Mouse (Mus musculus) liver, embryonic 11.5 days (tissue): ENCODE measurements at regions not wholly inside any gene's neighbourhood (a gene's known extent, or its start where the extent isn't known, plus 50 kb on each side); places are given as distances from the start of the nearest gene placed in this dataset.
A peak's percentile ranks its signal among the peaks of the same experiment; 100 is the strongest.
"Not testable (repeated sequence)": the region's sequence is repeated elsewhere in the genome, so short reads cannot be mapped to it uniquely, and the experiment has no call there.

Experiments used
- ATAC-seq: fragments of 200-750 bp; cut with Nextera tagmentation; replicated peaks from 2 replicates; pipeline ENCODE4 v1.8.0; 2017; ENCODE audit warnings: moderate number of reproducible peaks, mild to moderate bottlenecking, moderate TSS enrichment, moderate library complexity; ENCODE audit not compliant: low FRiP score
- DNase-seq: peaks from one replicate; pipeline ENCODE4 v3.0.0-alpha.2; 2017; ENCODE audit warnings: low spot score
- H3K27ac ChIP-seq: fragments of 300-500 bp; sonication (generic); 2 replicates; pipeline ENCODE4 v1.5.1; 2014; ENCODE audit warnings: mild to moderate bottlenecking, low read depth, low read length, control low read depth
- H3K27me3 ChIP-seq: fragments of 300-500 bp; sonication (generic); replicated peaks from 2 replicates; pipeline ENCODE4 v1.6.1; 2014; ENCODE audit warnings: low read length, mixed read lengths; ENCODE audit not compliant: control insufficient read depth, insufficient read depth
- H3K36me3 ChIP-seq: fragments of 300-500 bp; sonication (generic); 2 replicates; pipeline ENCODE4 v1.6.1; 2014; ENCODE audit warnings: mild to moderate bottlenecking, low read length, moderate library complexity, mixed read lengths; ENCODE audit not compliant: control insufficient read depth, insufficient read depth
- H3K4me1 ChIP-seq: fragments of 300-500 bp; sonication (generic); replicated peaks from 2 replicates; pipeline ENCODE4 v1.6.1; 2014; ENCODE audit warnings: low read length, mixed read lengths; ENCODE audit not compliant: control insufficient read depth, insufficient read depth
- H3K4me2 ChIP-seq: fragments of 300-500 bp; sonication (generic); 2 replicates; pipeline ENCODE4 v1.6.1; 2014; ENCODE audit warnings: mild to moderate bottlenecking, control low read depth, moderate library complexity
- H3K4me3 ChIP-seq: fragments of 300-500 bp; sonication (generic); 2 replicates; pipeline ENCODE4 v1.5.1; 2014; ENCODE audit warnings: low read depth, low read length, control low read depth
- H3K9ac ChIP-seq: fragments of 300-500 bp; sonication (generic); 2 replicates; pipeline ENCODE4 v1.6.1; 2014; ENCODE audit warnings: low read depth, low read length, control low read depth
- H3K9me3 ChIP-seq: fragments of 300-500 bp; sonication (generic); 2 replicates; pipeline ENCODE4 v1.6.1; 2016; ENCODE audit warnings: low read length, inconsistent platforms, mixed read lengths; ENCODE audit not compliant: control insufficient read depth
- WGBS: fragments of 180-500 bp; shearing (Covaris S2); extraction: QIAGEN DNeasy Blood & Tissue Kit; methylation state at CpG from one replicate; pipeline ENCODE4 v1.1.7; 2014; 5-methylcytosine and 5-hydroxymethylcytosine counted together

GRCm38 (mm10) chr5:76081379-76081778 lies 58.7 kb upstream of the Srd5a3 start:
- H3K36me3 ChIP-seq, ATAC-seq, H3K4me1 ChIP-seq, H3K9me3 ChIP-seq, H3K9ac ChIP-seq, H3K4me2 ChIP-seq, H3K27me3 ChIP-seq, H3K27ac ChIP-seq, DNase-seq, H3K4me3 ChIP-seq: not testable (repeated sequence)
- WGBS = 90% methylated on average over 2 of the region's 2 CpGs

DNA sequence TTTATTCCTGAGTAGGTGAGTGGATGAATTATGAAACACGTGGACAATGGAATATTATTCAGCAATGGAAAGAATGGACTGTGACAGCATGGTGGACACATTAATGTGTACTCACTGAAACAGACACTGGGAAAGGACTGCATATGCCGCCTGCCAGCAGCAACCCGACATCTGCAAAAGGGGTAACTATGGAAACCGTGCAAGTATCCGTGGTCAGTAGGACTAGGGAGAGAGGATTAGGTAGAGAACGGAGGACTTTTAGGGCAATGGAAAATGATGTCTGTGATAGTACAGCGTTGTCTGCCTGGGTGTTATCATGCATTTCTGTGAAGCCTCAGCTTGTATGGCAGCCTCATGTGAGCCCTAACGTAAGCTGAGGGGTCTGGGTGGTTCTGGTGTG lies 59.6 kb upstream of the Srd5a3 start:
- WGBS = 86% methylated on average over 8 of the region's 8 CpGs
- H3K27ac ChIP-seq = no peak overlapping the region
- no peak overlapping the region for H3K4me2 ChIP-seq
- no peaks in the 10 kb centered on the region for H3K36me3 ChIP-seq
- DNase-seq = no peak
- H3K27me3 ChIP-seq = no peaks in the 10 kb centered on the region
- H3K9ac ChIP-seq = no peak overlapping the region
- no peaks in the 10 kb centered on the region for H3K9me3 ChIP-seq
- no peak for ATAC-seq
- peaks cover 3% of the 10 kb centered on the region for H3K4me1 ChIP-seq
- H3K4me3 ChIP-seq = no peak overlapping the region

GRCm38 (mm10) chr5:76079204-76080025 lies 60.7 kb upstream of the Srd5a3 start:
- Histone ChIP-seq H3K4me1 (peaks cover 3% of the 10 kb centered on the region), H3K9ac (no peak overlapping the region), H3K4me2 (no peak overlapping the region; the same call in 1 of the 2 replicates), H3K27me3 (no peaks in the 10 kb centered on the region), H3K36me3 (no peaks in the 10 kb centered on the region), H3K4me3 (no peak overlapping the region), H3K9me3 (no peaks in the 10 kb centered on the region), H3K27ac (peak overlapping the region; percentile 19; the same call in 1 of the 2 replicates)
- WGBS = 46% methylated on average over 11 of the region's 11 CpGs
- DNase-seq (no peak), ATAC-seq (peak; percentile 66)

DNA sequence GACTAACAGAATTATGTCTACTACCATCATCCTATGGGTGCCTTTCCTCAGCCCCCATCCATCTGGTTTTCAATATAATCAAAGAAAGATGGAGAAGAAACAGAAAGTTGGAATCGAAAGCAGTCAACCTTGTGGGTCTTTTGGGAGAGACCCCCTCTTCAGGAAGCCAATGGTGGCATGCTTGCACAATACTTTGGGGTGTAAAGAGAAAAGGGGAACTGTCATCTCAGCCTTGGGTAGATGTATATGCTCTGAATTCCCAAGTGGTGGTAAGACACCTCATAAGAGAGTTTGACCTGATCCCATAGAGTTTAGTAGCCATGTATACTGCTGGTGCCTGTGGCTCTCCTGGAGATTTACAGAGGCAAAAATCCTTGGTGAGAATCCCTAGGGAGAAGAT lies 61.6 kb upstream of the Srd5a3 start:
- Histone ChIP-seq H3K9ac (no peak overlapping the region), H3K27ac (no peak overlapping the region), H3K36me3 (no peaks in the 10 kb centered on the region), H3K4me3 (no peak overlapping the region), H3K4me2 (no peak overlapping the region), H3K27me3 (no peaks in the 10 kb centered on the region), H3K9me3 (no peaks in the 10 kb centered on the region), H3K4me1 (peaks cover 3% of the 10 kb centered on the region)
- no peak for DNase-seq
- 64% methylated on average over 1 of the region's 1 CpGs for WGBS
- ATAC-seq = no peak

- Histone ChIP-seq H3K27ac (no peak overlapping the region), H3K36me3 (no peaks in the 10 kb centered on the region), H3K4me3 (no peak overlapping the region), H3K27me3 (no peaks in the 10 kb centered on the region), H3K4me1 (peaks cover 3% of the 10 kb centered on the region), H3K9me3 (no peaks in the 10 kb centered on the region), H3K9ac (no peak overlapping the region), H3K4me2 (no peak overlapping the region)
- ATAC-seq = no peak
- 54% methylated on average over 7 of the region's 7 CpGs for WGBS
- no peak for DNase-seq
Observed at GRCm38 (mm10) chr5:76076283-76076682, 63.8 kb upstream of the Srd5a3 start.

DNA sequence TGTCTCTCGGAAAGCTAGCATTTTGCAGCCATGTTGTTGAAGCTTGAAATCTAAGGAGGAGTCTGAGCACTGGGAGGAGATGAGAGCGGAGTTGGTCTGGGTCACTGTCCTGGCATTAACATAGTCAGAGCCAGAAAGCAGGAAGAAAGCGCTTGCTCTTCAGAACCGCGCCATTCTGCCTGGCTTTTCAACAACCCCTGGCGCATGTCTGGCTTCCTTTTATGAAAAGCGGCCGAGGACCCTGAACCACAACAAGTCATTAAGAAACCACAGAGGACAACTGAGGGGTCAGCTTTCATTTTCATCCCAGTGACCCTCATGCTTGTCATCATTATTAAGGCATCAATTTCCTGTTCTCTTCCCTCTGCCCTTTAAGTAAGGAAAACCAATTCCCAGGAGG lies 64.7 kb upstream of the Srd5a3 start:
- DNase-seq (no peak), ATAC-seq (no peak)
- no peak overlapping the region for H3K27ac ChIP-seq
- no peaks in the 10 kb centered on the region for H3K27me3 ChIP-seq
- H3K4me2 ChIP-seq = peak overlapping the region; percentile 31; the same call in 1 of the 2 replicates
- 28% methylated on average over 8 of the region's 8 CpGs for WGBS
- no peaks in the 10 kb centered on the region for H3K9me3 ChIP-seq
- H3K4me3 ChIP-seq = no peak overlapping the region
- H3K36me3 ChIP-seq = no peaks in the 10 kb centered on the region
- H3K4me1 ChIP-seq = peaks cover 3% of the 10 kb centered on the region
- no peak overlapping the region for H3K9ac ChIP-seq

- DNase-seq = no peak
- H3K36me3 ChIP-seq = no peaks in the 10 kb centered on the region
- no peak for ATAC-seq
- 47% methylated on average over 3 of the region's 3 CpGs for WGBS
- H3K9me3 ChIP-seq = no peaks in the 10 kb centered on the region
- H3K4me3 ChIP-seq = no peak overlapping the region
- H3K9ac ChIP-seq = no peak overlapping the region
- H3K27me3 ChIP-seq = peaks cover 8% of the 10 kb centered on the region
- no peak overlapping the region for H3K27ac ChIP-seq
- H3K4me2 ChIP-seq = no peak overlapping the region
- peaks cover 17% of the 10 kb centered on the region for H3K4me1 ChIP-seq
Observed at GRCm38 (mm10) chr5:76067881-76068280, 72.2 kb upstream of the Srd5a3 start.

DNA sequence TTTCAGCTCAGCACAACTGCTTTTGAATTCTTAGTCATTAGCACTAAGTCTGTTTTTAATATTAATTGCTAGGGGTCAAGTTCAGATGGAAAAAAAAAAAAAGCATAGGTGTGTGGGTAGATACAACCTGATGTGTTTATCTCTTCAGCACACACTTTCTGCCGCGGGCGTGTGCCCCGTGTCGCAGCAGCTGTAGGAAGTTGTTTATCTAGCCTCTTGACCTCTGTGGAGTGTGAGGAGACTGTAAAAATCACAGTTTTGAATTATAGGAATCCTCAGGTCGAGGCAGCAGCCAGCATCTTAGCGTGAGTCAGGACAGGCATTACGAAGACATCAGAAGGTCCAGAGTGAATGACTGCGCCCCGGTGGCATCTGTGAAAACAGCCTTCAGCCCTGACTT lies 72.8 kb upstream of the Srd5a3 start:
- DNase-seq (no peak), ATAC-seq (no peak)
- no peak overlapping the region for H3K4me3 ChIP-seq
- no peak overlapping the region for H3K27ac ChIP-seq
- H3K27me3 ChIP-seq = peaks cover 8% of the 10 kb centered on the region
- H3K36me3 ChIP-seq = no peaks in the 10 kb centered on the region
- H3K9me3 ChIP-seq = no peaks in the 10 kb centered on the region
- H3K9ac ChIP-seq = no peak overlapping the region
- WGBS = 12% methylated on average over 10 of the region's 10 CpGs
- H3K4me1 ChIP-seq = peaks cover 17% of the 10 kb centered on the region
- H3K4me2 ChIP-seq = no peak overlapping the region; the same call in 1 of the 2 replicates

GRCm38 (mm10) chr5:76065789-76066188 lies 74.3 kb upstream of the Srd5a3 start:
- DNase-seq = no peak
- Histone ChIP-seq H3K4me3 (no peak overlapping the region), H3K9ac (no peak overlapping the region), H3K27ac (no peak overlapping the region), H3K36me3 (no peaks in the 10 kb centered on the region), H3K4me2 (no peak overlapping the region), H3K27me3 (peaks cover 8% of the 10 kb centered on the region), H3K9me3 (no peaks in the 10 kb centered on the region), H3K4me1 (peaks cover 17% of the 10 kb centered on the region)
- 18% methylated on average over 4 of the region's 4 CpGs for WGBS
- no peak for ATAC-seq
